Mouse (Mus musculus): ENCODE data around the gene Pkp1. TPM values are rescaled to one million over a fixed set of nuclear protein-coding genes. Genes with fewer than 3 reads are reported as not detected.

The Pkp1 gene
- total RNA-seq, 2 experiments from 2014 or later: not detected

DNA sequence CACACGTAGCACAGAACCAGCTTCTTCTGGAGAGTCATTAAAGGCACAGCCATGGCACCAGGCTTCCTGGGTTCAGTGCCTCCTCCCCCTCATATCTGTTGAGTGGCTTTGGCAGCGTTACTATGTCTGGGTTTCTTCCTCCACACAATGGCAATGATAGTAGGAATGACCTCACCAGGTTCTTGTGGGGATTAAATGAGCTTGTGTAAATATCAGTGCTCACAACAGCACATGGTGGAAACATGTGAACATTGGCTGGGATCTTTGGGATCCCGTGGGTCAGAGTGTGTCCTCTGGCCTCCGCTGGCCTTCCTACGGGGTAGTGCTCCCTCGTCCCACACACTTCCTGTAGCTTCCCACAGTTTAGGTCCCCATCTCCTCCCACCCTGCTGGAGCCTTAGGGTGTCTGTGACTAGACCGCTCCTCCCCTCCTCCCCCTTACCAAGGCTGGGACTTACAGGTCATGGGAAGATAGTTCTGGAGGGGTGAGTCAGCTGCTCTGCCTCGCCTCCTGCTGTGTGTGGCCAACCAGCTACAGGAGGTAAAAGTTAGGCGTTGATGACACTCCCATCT, 56.9 kb downstream of the Pkp1 start:
- intact Hi-C loops (cut with DNase I): no loop called here
- no peak for DNase-seq

DNA sequence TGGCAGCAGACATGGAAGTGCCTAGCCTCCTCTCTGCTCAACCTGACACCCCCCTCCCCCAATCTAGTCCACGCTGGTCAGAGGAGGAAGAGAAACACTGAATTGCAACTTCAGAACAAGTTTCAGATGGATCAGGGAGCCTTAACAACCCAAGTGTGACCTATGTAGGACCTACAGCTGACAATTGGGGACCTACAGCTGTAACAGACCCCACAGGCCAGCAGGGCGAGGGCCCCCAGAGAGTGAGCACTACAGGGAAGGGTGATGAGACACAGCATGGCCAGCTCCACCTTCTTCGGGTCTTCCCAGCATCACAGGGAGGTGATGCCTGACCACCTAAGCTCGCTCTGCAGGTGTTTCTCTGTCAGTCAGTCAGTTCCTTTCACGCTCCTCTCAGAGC, 57.9 kb downstream of the Pkp1 start:
- no peak for DNase-seq
- intact Hi-C loops (cut with DNase I): no loop called here

DNA sequence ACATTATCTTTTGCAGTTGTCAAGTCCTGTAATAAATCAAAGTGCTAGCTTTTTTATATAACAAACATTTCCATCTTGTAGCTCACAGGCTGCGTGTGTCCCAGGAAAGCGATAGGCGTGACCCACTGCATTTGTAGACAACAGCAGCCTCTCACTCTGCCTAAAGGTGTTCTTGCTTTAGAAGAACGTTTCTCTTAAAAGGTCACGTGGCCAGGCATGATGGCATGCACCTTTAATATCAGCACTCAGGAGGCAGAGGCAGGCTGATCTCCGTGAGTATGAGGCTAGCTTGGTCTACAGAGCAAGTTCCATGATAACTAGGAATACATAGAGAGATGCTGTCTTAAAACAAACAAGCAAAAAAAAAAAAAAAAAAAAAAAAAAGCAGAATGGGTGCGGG, 60.5 kb downstream of the Pkp1 start:
- no peak for DNase-seq
- intact Hi-C loops (cut with DNase I): no loop called here

DNA sequence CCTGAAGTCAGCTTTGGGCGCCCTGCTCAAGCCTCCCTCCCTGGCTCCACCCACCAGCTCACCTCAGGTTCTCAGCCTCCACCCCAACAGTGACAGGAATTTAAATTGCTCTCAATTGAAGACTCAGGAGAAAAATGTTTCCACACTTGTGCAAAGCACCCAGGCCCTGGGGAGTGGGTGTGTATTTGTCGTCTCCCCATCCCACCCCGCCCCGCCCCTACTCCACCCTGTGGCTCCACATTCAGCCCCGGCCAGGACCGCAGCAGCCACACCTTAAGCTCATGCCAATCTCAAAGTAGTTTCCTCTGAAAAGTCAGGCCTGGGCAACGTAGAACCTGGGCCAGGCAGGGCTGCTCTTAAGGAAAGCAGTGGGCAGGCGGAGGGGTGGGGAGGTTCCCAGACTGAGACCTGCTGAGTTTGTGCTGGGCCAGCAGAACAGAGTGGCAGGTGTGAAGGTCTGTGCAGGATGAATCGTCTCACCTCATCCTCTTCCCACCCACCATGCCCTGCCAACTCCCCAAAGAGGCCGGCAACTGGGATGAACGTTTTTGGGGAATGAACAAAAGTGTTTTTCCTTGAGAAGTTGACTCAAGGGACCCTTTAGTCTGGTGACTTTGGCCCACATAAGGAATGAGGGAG, 61.8 kb downstream of the Pkp1 start:
- no peak for DNase-seq
- intact Hi-C loops (cut with DNase I): no loop called here

DNA sequence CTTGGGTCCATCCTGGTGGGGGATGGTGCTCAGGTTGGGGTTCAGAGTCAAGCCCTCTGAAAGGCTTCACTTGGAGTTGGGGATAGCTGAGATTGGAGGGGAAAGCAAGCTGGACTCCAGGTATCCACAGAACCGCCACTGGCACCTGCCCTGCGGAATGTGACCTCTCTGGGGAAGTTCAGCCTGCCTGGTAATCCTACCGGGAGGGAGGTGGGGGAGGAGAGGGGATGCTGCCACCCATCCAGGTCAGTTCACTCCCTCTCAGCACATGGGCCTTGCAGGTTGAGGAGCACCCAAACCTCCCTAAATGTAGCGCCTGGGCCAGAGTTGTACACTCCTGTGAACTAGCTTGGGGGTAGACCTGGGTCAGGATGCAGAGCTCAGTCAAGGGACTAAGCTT, 62.9 kb downstream of the Pkp1 start:
- intact Hi-C loops (cut with DNase I): no loop called here
- DNase-seq: no peak

DNA sequence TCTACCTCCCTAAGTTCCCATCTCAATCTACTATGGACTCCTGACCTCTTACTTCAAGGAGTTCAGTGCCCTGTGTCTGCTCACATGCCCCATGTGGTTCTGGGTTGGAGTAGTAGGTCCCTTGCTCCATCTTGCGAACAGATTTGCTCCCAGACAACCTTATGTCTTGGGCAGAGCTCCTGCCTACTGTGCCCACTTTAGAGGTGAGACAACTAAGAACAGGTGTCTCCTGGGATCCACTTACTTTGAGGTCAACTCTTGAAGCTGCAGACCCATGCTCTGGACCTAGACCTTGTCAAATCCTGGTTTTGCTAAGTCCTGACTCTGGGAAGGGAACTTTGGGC, 63.7 kb downstream of the Pkp1 start:
- intact Hi-C loops (cut with DNase I): no loop called here
- no peak for DNase-seq

DNA sequence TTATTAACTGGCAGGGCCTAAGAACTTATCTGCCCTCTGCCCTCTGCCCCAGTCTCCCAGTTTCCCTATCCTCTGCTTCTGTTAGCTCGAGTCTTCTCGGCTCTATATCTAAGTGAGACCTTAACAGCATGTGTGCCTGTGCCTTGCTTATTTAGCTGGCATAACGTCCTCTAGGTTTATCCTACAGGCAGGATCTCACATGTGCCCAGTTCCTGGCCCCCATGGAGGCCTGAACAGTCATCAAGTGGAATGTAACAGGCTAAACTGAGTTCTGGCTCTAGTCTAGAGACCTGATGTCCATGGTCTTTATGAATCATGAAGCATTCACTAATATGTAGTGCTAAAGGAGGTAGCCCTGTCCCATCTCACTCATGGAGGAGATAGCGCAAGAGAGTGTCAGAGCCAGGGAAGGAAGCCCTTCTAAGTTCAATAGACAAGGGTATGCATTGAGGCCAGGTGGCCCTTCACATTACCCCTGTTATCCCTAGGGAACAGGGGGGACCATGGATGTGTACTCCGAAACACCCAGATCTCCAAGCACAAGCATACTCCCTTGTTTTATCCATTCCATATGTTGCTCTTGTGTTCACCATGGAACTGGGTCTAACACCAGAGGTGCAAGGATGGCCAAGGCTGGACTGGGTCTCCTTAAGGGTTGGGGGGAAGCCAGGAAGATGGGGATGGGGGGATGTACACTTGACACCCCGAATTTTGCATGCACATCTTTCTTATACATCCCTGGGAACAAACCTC, 64.2 kb downstream of the Pkp1 start:
- no peak for DNase-seq
- intact Hi-C loops (cut with DNase I): no loop called here

DNA sequence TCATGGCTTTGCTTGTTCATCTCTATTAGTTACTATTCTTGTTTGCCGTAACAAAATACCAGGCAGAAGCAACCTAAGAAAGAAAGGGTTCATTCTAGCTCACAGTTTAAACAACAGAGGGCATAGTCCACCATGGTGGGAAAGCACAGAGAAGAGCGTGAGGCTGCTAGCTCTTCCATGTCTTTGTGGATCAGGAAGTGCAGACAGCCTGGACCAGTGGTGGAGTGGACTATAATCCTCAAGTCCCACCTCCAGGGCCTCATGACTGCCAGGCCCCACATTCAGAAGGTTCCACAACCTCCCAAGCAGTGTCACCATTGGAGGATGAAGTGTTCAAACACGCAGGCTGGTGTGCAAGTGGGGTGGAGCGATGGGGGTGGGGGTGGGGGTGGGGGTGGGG, 65.8 kb downstream of the Pkp1 start:
- no peak for DNase-seq
- intact Hi-C loops (cut with DNase I): no loop called here

DNA sequence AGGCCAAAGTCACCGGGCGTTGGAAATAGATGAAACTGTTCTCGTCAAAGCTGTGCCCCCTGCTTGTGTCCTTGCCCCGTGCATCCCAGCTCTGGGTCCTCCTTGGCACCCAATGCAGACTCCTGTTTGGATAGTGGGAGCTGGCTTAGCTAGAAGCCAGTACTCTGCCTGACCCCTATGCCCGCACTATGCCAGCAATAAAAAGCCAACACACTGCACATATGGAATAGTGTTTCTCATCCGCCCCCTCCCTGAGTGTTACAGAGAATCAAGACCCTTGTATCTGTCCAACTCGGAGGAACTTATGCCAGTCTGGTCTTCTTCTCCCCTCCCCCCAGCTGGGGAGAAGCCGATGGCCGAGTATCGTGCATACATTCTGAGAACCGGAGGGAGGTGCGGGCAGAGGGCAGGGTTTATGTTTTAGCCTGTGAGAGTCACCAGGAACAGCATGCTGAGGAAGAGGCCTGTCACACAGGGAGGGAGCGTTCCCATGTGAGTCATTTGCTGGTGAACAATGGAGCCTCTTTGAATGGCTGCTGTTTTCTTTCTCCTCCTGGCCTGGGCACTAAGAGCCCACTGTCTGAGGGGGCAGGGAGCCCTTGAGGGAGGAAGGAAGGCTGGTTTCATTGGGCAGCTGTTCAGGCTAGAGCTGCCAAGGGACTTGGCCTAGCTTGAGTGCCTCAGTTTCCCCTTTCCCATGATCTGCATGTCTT, 66.8 kb downstream of the Pkp1 start:
- intact Hi-C loops (cut with DNase I): no loop called here
- DNase-seq: no peak

DNA sequence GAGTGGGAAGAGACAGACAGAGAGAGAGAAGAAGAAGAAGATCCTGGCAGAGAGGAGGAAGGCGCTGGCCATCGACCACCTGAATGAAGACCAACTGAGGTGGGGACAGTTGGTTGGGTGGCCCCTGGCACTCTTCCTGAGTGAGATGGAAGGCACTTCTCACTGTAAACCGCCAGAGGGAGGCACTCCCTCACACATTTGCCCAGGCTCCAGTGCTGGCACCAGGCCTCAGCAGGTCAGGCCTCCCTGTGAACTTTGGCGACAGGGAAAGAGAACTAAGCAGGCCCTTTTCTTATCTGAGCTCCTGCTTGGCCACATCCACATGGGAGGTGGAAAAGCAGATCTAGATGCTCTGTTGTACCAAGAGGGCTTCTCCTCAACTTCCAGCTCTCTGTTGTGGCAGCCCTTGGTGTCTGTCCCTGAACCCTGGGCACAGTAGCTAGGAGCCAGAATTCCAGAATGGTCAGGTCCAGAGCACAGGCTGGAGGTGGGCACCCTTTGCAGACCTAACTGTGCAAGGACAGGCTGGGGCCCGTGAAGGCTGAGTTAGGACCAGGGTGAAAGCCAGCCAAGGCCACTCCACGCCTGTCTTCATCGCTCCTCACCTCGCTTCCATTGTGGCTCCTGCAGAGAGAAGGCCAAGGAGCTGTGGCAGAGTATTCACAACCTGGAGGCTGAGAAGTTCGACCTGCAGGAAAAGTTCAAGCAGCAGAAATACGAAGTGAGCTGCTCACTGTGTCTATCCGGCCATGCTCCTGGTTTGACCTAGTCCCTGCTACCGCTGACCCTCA, 68.1 kb downstream of the Pkp1 start:
- no peak for DNase-seq
- intact Hi-C loops (cut with DNase I): no loop called here

DNA sequence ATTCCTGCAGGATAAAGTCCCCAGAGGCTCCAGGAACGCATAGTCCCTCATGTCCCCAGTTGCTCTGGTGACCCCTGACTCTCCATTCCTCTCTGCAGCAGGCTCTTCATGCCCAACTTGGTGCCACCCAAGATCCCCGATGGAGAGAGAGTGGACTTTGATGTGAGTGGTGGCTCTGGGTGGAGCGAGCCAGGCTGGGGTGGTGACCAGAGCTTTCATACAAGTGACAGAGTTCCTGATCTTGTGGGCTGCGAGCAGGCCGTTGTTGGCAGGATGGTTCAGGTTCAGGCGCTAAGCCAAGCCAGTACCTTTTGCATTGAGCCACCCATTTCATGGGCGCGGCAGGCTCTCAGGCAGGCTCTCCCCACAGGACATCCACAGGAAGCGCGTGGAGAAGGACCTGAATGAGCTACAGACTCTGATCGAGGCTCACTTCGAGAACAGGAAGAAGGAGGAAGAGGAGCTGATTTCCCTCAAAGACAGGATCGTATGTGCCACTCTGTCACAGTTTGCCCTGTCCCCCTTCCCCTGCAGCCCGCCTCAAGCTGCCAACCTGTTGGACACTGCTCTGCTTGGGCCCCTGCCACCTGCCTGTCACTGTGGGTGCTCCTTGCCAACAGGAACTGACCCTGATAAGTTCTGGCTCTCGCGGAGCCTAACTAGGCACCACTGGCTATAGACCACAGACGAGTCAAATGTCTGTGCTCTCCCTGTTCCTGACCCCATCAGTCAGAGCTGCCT, 71.2 kb downstream of the Pkp1 start:
- intact Hi-C loops (cut with DNase I): no loop called here
- peak in 1 of 2 experiments; percentile 64 for DNase-seq

DNA sequence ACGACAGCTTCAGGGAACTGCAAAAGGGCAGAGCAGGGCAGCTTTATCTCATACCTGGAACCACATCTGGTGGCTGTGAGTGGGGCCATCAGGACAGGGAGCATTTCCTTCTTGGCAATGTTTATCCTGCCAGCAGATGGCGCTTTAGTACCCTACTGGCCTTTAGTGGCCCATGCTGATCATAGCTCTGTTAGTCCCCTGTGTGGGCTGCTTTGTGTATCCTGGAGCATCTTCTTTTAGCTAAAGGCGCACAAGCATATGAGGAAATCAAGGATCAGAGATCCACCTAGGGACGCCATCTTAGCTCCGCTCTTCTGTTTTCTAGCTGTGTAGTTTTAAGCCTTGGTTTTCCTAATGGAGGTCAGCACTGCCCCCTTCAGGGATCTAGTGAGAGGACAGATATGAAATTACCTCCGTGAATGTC, 71.9 kb downstream of the Pkp1 start:
- intact Hi-C loops (cut with DNase I): no loop called here
- DNase-seq: no peak

DNA sequence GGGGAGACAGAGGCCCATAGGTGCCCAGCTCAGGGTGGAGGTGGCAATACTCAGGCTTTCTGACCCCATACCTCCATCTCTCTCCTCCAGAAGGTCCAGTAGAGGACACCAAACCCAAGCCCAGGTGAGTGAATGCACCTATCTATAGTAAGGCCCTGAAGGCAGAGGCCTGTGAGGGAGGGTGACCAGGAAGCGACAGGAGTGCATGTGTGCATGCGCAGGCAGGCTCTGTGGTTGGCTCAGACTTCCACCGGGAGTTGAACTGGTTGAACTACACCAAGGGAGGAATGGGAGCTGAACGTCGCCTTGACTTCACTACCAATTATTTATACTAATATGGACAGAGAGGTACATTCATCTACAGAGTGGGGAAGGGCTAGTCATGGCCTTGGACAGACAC, 72.4 kb downstream of the Pkp1 start:
- no peak for DNase-seq
- intact Hi-C loops (cut with DNase I): no loop called here

DNA sequence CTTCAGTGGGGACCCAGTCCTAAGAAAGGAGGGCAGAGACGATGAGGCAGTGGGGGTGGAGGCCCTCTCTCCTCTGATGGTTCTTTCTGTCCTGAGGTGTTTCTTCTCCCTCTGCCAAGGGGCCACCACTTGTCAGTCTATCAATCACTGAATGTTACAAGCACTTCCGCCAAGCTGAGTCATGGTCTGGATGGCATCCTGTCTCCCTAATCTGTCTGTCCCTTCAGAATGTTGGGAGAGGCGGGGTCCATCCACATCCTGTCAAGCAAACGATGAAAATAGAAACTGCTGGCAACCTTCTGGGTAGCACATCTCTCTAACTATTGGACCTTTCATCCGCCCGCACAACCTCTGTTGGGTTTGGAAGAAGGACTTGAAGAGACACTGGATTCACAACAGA, 74.5 kb downstream of the Pkp1 start:
- intact Hi-C loops (cut with DNase I): no loop called here
- DNase-seq: no peak

DNA sequence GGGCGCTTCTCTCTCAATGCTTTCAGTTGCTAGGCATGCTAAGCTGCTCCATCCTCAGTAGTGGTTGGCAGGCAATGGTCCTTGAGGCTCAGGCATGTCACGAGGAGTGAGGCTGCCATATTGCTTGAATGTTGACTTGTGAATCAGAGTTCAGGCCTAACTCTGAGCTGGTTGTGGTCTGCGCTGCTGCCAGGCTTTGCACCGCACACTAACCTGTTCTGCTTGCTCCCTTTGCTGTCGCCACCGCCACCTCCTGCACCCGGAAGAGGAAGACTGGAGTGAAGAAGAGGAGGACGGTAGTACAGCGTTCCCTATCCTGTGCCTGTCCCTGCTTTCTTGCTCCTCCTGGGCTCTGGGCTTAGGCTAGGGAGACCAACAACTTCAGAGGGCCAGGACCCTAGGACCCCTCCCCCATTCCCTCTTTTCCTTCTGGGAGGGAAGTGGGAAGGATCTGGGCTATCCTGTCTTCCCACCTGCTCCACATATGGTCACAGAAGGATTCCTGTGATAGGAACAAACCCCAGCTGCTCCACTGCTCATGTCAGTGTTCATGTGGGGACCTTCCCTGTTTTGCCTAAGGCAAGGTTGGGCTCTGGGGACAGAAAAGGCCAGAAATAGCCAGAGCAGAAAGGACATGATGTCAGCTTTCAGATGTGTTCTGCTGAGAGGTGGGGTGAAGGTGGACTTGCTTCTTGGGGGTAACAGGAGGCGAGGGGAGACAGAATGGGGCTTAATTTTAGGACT, 75.3 kb downstream of the Pkp1 start:
- no peak for DNase-seq
- intact Hi-C loops (cut with DNase I): no loop called here

DNA sequence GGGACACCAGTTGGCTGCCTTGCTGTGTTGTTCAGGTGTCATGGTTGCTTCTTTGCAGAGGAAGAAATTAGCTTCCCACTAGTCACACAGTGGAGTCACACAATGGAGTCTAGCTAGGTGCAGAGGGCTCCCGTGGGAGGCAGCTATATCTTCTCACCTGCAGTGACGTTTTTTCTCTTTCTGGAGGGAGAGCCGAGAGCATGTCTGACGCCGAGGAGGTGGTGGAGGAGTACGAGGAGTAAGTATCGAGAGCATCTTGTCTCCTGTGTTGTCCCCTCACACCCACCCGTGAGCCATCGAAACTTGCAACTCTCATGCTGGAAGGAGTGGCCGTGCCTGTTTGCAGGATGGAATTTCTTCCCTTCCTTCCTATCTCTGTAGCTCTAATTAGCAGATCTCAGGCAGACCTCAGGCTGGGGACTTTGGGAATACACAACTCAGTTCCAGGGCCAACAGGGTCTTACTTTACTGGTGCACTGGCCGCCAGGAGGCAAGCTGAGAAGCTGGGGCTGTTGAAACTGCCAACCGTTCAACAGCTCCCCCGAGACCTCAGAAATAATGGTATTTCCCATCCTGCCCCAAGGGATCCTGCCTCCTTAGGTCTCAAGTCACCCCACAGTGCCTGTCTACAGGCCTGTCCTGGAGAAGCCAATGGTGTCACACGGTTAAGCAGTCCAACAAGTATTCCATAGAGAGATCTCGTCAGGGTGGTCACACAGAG, 78.2 kb downstream of the Pkp1 start:
- DNase-seq: no peak
- intact Hi-C loops (cut with DNase I): no loop called here

DNA sequence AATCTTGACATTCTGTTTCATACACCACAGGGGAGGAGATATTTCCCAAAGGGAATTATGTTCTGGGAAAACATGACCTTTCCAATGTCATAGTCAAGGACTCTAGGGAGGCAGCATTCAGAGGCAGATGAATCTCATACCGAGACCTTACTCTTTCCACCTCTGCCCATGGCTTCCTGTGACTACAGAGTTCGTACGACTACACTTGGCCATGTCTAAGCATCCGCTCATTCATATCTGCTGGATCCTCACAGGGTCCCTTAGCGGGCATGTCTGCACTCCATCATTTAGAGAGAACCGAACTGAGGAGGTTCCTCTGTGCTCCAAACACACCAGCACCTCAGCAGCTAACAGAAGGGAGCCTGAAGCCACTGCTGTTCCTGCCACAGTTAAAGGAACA, 79.9 kb downstream of the Pkp1 start:
- intact Hi-C loops (cut with DNase I): no loop called here

DNA sequence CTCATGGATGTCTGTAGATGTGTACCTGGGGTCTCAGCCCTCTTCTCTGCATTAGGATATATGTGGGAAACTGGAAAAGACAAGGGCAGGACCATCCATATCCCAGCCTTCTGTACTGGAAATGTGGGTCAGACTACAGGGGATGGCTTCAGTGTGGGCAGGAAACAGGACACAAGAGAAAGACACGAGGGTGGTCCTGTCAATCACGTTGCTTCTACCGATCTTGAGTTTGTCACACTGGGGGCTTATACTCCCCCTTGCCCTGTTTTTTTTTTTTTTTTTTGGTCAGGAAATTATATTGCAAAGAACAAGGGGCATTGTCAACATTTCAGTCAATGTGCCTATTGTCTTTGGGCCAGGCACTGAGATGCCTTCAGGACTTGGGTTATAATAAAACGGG, 80.4 kb downstream of the Pkp1 start:
- DNase-seq: no peak
- intact Hi-C loops (cut with DNase I): no loop called here

More for the DNA sequence above, 79.9 kb downstream of the Pkp1 start:
- DNase-seq: no peak
